Mouse (Mus musculus): ENCODE measurements around the gene Rgs3. TPM values are rescaled to one million over a fixed set of nuclear protein-coding genes. Genes with fewer than 3 reads are reported as not detected.

Gene Rgs3
- polyA plus RNA-seq, 1 experiment from 2014 or later = 54.3 TPM

GRCm38 (mm10) chr4:62612601-62613501 lies 53.2 kb downstream of the Rgs3 start:
- H3K4me1 ChIP-seq (ENCODE audit: control insufficient read depth, insufficient read depth, low read length) = peaks cover 35% of the 10 kb centered on the region
- peaks cover 51% of the 10 kb centered on the region for H3K27me3 ChIP-seq (ENCODE audit: control insufficient read depth, insufficient read depth, low read length)
- H3K27ac ChIP-seq (ENCODE audit: low read depth, low read length) = no peak overlapping the region
- no peaks in the 10 kb centered on the region for H3K9me3 ChIP-seq (replicated peaks; ENCODE audit: control insufficient read depth, low read length)
- WGBS (ENCODE audit: insufficient replicate concordance) = 67% methylated on average over 22 of the region's 22 CpGs
- H3K4me3 ChIP-seq (ENCODE audit: low read depth, low read length) = no peak overlapping the region
- ATAC-seq (replicated peaks; ENCODE audit: insufficient number of reproducible peaks, low FRiP score, low TSS enrichment) = no peak
- no peak overlapping the region for H3K4me2 ChIP-seq
- H3K36me3 ChIP-seq (ENCODE audit: control insufficient read depth, insufficient read depth, low read length) = no peaks in the 10 kb centered on the region
- H3K9ac ChIP-seq (ENCODE audit: low read depth, low read length) = no peak overlapping the region

- Histone ChIP-seq H3K9me3 (replicated peaks; ENCODE audit: control insufficient read depth, low read length) (no peaks in the 10 kb centered on the region), H3K27me3 (ENCODE audit: control insufficient read depth, insufficient read depth, low read length) (peaks cover 50% of the 10 kb centered on the region), H3K4me1 (ENCODE audit: control insufficient read depth, insufficient read depth, low read length) (peaks cover 45% of the 10 kb centered on the region), H3K4me2 (no peak overlapping the region), H3K27ac (ENCODE audit: low read depth, low read length) (no peak overlapping the region), H3K4me3 (ENCODE audit: low read depth, low read length) (no peak overlapping the region), H3K36me3 (ENCODE audit: control insufficient read depth, insufficient read depth, low read length) (no peaks in the 10 kb centered on the region), H3K9ac (ENCODE audit: low read depth, low read length) (no peak overlapping the region)
- ATAC-seq (replicated peaks; ENCODE audit: insufficient number of reproducible peaks, low FRiP score, low TSS enrichment) = no peak
- 68% methylated on average over 13 of the region's 13 CpGs for WGBS (ENCODE audit: insufficient replicate concordance)
Measured at GRCm38 (mm10) chr4:62613646-62614365, 54.2 kb downstream of the Rgs3 start.

- H3K27me3 ChIP-seq (ENCODE audit: control insufficient read depth, insufficient read depth, low read length) = peaks cover 49% of the 10 kb centered on the region
- H3K4me3 ChIP-seq (ENCODE audit: low read depth, low read length) = no peak overlapping the region
- WGBS (ENCODE audit: insufficient replicate concordance) = 51% methylated on average over 9 of the region's 9 CpGs
- H3K4me2 ChIP-seq = no peak overlapping the region
- H3K9ac ChIP-seq (ENCODE audit: low read depth, low read length) = no peak overlapping the region
- H3K9me3 ChIP-seq (replicated peaks; ENCODE audit: control insufficient read depth, low read length) = no peaks in the 10 kb centered on the region
- no peaks in the 10 kb centered on the region for H3K36me3 ChIP-seq (ENCODE audit: control insufficient read depth, insufficient read depth, low read length)
- no peak for ATAC-seq (replicated peaks; ENCODE audit: insufficient number of reproducible peaks, low FRiP score, low TSS enrichment)
- no peak overlapping the region for H3K27ac ChIP-seq (ENCODE audit: low read depth, low read length)
- peaks cover 36% of the 10 kb centered on the region for H3K4me1 ChIP-seq (ENCODE audit: control insufficient read depth, insufficient read depth, low read length)
Measured at GRCm38 (mm10) chr4:62617856-62618440, 58.3 kb downstream of the Rgs3 start.

GRCm38 (mm10) chr4:62619232-62619964 lies 59.8 kb downstream of the Rgs3 start:
- WGBS (ENCODE audit: insufficient replicate concordance) = 17% methylated on average over 16 of the region's 16 CpGs
- Histone ChIP-seq H3K27ac (ENCODE audit: low read depth, low read length) (peak overlapping the region; percentile 89), H3K27me3 (ENCODE audit: control insufficient read depth, insufficient read depth, low read length) (peaks cover 49% of the 10 kb centered on the region), H3K4me1 (ENCODE audit: control insufficient read depth, insufficient read depth, low read length) (peaks cover 25% of the 10 kb centered on the region), H3K4me2 (peak overlapping the region; percentile 50), H3K36me3 (ENCODE audit: control insufficient read depth, insufficient read depth, low read length) (no peaks in the 10 kb centered on the region), H3K4me3 (ENCODE audit: low read depth, low read length) (peak overlapping the region; percentile 45), H3K9ac (ENCODE audit: low read depth, low read length) (peak overlapping the region; percentile 69), H3K9me3 (replicated peaks; ENCODE audit: control insufficient read depth, low read length) (no peaks in the 10 kb centered on the region)
- peak; percentile 78 for ATAC-seq (replicated peaks; ENCODE audit: insufficient number of reproducible peaks, low FRiP score, low TSS enrichment)

- Histone ChIP-seq H3K36me3 (ENCODE audit: control insufficient read depth, insufficient read depth, low read length) (no peaks in the 10 kb centered on the region), H3K27ac (ENCODE audit: low read depth, low read length) (peak overlapping the region; percentile 89), H3K4me1 (ENCODE audit: control insufficient read depth, insufficient read depth, low read length) (peaks cover 24% of the 10 kb centered on the region), H3K9ac (ENCODE audit: low read depth, low read length) (peak overlapping the region; percentile 69; the same call in 1 of the 2 replicates), H3K4me2 (peak overlapping the region; percentile 50), H3K27me3 (ENCODE audit: control insufficient read depth, insufficient read depth, low read length) (peaks cover 44% of the 10 kb centered on the region), H3K4me3 (ENCODE audit: low read depth, low read length) (peak overlapping the region; percentile 45), H3K9me3 (replicated peaks; ENCODE audit: control insufficient read depth, low read length) (no peaks in the 10 kb centered on the region)
- no peak for ATAC-seq (replicated peaks; ENCODE audit: insufficient number of reproducible peaks, low FRiP score, low TSS enrichment)
- WGBS (ENCODE audit: insufficient replicate concordance) = 74% methylated on average over 3 of the region's 3 CpGs
Measured at GRCm38 (mm10) chr4:62619965-62620244, 60.3 kb downstream of the Rgs3 start.

- Histone ChIP-seq H3K27ac (ENCODE audit: low read depth, low read length) (peak overlapping the region; percentile 85), H3K27me3 (ENCODE audit: control insufficient read depth, insufficient read depth, low read length) (peaks cover 45% of the 10 kb centered on the region), H3K4me3 (ENCODE audit: low read depth, low read length) (peak overlapping the region; percentile 45), H3K36me3 (ENCODE audit: control insufficient read depth, insufficient read depth, low read length) (no peaks in the 10 kb centered on the region), H3K9ac (ENCODE audit: low read depth, low read length) (peak overlapping the region; percentile 64), H3K4me2 (peak overlapping the region; percentile 58), H3K9me3 (replicated peaks; ENCODE audit: control insufficient read depth, low read length) (no peaks in the 10 kb centered on the region), H3K4me1 (ENCODE audit: control insufficient read depth, insufficient read depth, low read length) (peaks cover 34% of the 10 kb centered on the region)
- 77% methylated on average over 9 of the region's 9 CpGs for WGBS (ENCODE audit: insufficient replicate concordance)
- no peak for ATAC-seq (replicated peaks; ENCODE audit: insufficient number of reproducible peaks, low FRiP score, low TSS enrichment)
Measured at GRCm38 (mm10) chr4:62621151-62621550, 61.5 kb downstream of the Rgs3 start.

GRCm38 (mm10) chr4:62621880-62622675 lies 62.4 kb downstream of the Rgs3 start:
- Histone ChIP-seq H3K27ac (ENCODE audit: low read depth, low read length) (peak overlapping the region; percentile 85), H3K27me3 (ENCODE audit: control insufficient read depth, insufficient read depth, low read length) (peaks cover 36% of the 10 kb centered on the region), H3K4me2 (peak overlapping the region; percentile 58), H3K36me3 (ENCODE audit: control insufficient read depth, insufficient read depth, low read length) (no peaks in the 10 kb centered on the region), H3K4me1 (ENCODE audit: control insufficient read depth, insufficient read depth, low read length) (peaks cover 43% of the 10 kb centered on the region), H3K4me3 (ENCODE audit: low read depth, low read length) (peak overlapping the region; percentile 45), H3K9ac (ENCODE audit: low read depth, low read length) (peak overlapping the region; percentile 64), H3K9me3 (replicated peaks; ENCODE audit: control insufficient read depth, low read length) (no peaks in the 10 kb centered on the region)
- 52% methylated on average over 14 of the region's 14 CpGs for WGBS (ENCODE audit: insufficient replicate concordance)
- no peak for ATAC-seq (replicated peaks; ENCODE audit: insufficient number of reproducible peaks, low FRiP score, low TSS enrichment)
